Mouse (Mus musculus): ENCODE data around the gene Morn1. TPM values are rescaled to one million over a fixed set of nuclear protein-coding genes. Genes with fewer than 3 reads are reported as not detected.

The Morn1 gene
- polyA plus RNA-seq, 2 experiments from 2014 or later: 1.2 to 1.6 TPM

Other genes starting within 250 kb of the Morn1 start
- gene Ttc34, start 249.1 kb upstream of the Morn1 start, polyA plus RNA-seq (2017; shearing (Covaris generic)): not detected
- gene Mmel1, start 217.0 kb upstream of the Morn1 start, polyA plus RNA-seq (2017; shearing (Covaris generic)): not detected
- 1 to 10 TPM; 6.5 to 7.6 TPM for gene Fam213b, start 187.4 kb upstream of the Morn1 start, polyA plus RNA-seq (2017; shearing (Covaris generic))
- 100 to 1,000 TPM in 1 of 2 experiments, 10 to 100 TPM in 1; 57.3 to 109 TPM for gene Tnfrsf14, start 158.0 kb upstream of the Morn1 start, polyA plus RNA-seq (2017; shearing (Covaris generic))
- 1 to 10 TPM; 1.0 to 1.1 TPM for gene Hes5, start 125.7 kb upstream of the Morn1 start, polyA plus RNA-seq (2017; shearing (Covaris generic))
- gene Pank4, start 122.5 kb upstream of the Morn1 start, polyA plus RNA-seq (2017; shearing (Covaris generic)): 10 to 100 TPM; 37.4 to 40.1 TPM
- gene Plch2, start 29.8 kb upstream of the Morn1 start, polyA plus RNA-seq (2017; shearing (Covaris generic)): not detected
- gene Pex10, start 19.6 kb upstream of the Morn1 start, polyA plus RNA-seq (2017; shearing (Covaris generic)): 1 to 10 TPM; 5.6 to 8.6 TPM
- 100 to 1,000 TPM; 109 to 129 TPM for gene Rer1, start 195 bp upstream of the Morn1 start, polyA plus RNA-seq (2017; shearing (Covaris generic))
- 10 to 100 TPM; 24.7 to 25.0 TPM for gene Ski, start 136.0 kb downstream of the Morn1 start, polyA plus RNA-seq (2017; shearing (Covaris generic))
- gene Faap20, start 163.2 kb downstream of the Morn1 start, polyA plus RNA-seq (2017; shearing (Covaris generic)): 10 to 100 TPM; 45.1 to 54.9 TPM

All from activated CD4-positive, CD25-positive, alpha-beta regulatory T cell, adult 4 months (primary cell).